Mouse (Mus musculus) heart, postnatal 36 days (tissue): ENCODE data around the gene Fig4. TPM values are rescaled to one million over a fixed set of nuclear protein-coding genes. Genes with fewer than 3 reads are reported as not detected.

ENCODE experiments used
- DNase-seq, 2 experiments: peaks; one replicate each; pipeline ENCODE4 v3.0.0; 2021 to 2022
- intact Hi-C: fragments of 180-260 bp; cut with DNase I; formaldehyde crosslinking; loops from one replicate; pipeline ENCODE4 v1.15.1; 2025
- total RNA-seq, 2 experiments: library from RNA; stranded (reverse); gene quantifications; 2 replicates each; pipeline ENCODE4 v1.2.3; 2021

Fig4 gene
- total RNA-seq, 2 experiments from 2014 or later, result 26.4 to 27.0 TPM

GRCm38 (mm10) chr10:41227626-41228025 is 75.4 kb downstream of the Fig4 start:
- intact Hi-C loops, result no loop called here
- no peak for DNase-seq

DNA sequence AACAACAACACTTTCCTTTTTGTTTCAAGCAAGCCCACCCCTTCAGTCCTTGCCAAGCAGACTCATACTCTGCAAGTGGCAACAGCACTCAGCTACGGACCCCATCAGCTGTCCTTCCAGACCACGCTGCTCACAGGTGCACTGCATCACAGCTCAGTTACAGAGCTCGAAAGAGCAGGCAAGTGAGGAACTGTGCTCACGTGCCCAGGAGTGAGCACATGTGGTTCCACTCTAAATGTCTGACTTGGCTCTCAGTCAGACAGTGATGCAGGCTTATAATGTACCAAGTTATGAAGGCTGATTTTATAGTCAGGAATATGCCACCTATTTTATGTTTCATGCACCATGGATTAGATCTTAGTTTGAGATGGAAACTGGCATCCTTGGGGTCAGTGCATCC is 79.6 kb downstream of the Fig4 start:
- no peak for DNase-seq
- intact Hi-C loops, result no loop called here

DNA sequence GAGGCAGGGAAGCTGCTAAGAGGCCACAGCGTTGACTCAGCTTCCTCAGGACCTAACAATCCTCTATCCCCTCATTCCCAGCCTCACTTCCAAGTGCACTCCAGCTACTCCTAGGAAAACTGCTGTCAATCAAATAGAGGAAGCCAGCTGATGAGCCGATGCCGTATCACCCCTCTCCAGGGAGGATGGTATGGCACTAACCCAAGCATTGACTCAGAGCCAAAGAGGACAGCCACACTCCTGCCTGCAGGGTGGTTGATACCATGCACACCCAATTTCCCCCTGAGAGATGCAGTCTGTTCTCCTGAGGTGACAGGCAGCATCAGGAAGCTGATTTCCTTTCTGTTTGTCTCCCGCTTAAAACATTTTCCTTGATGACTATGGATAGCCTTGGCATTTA is 81.9 kb downstream of the Fig4 start:
- no peak for DNase-seq
- intact Hi-C loops, result no loop called here

GRCm38 (mm10) chr10:41218897-41219296 is 84.2 kb downstream of the Fig4 start:
- intact Hi-C loops, result no loop called here
- no peak for DNase-seq

DNA sequence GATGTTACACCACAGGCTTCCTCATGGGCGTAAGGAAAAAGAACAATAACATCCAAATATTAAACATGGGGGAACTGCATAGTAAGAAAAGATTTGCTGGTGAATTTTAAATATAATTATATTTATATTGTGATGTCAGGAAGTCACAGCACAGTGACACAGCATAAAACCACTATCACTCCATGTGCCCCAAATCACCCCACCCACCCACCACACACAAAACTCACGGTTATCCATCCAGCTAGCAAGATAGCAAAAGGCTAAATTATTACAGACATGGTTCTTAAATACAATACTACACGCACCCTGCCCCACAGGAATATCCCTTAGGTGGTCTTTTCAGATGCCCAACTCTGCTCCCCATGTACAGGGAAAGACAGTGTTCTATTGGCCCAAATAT is 89.0 kb downstream of the Fig4 start:
- intact Hi-C loops, result no loop called here
- DNase-seq, result no peak

GRCm38 (mm10) chr10:41209538-41209937 is 93.5 kb downstream of the Fig4 start:
- intact Hi-C loops, result no loop called here
- DNase-seq, result no peak

GRCm38 (mm10) chr10:41208860-41209377 is 94.1 kb downstream of the Fig4 start:
- intact Hi-C loops, result no loop called here
- no peak for DNase-seq

- no peak for DNase-seq
- intact Hi-C loops, result no loop called here
Observed at GRCm38 (mm10) chr10:41205647-41206046, 97.4 kb downstream of the Fig4 start.

- DNase-seq, result no peak
- intact Hi-C loops, result no loop called here
Observed at GRCm38 (mm10) chr10:41204637-41205315, 98.3 kb downstream of the Fig4 start.

- no peak for DNase-seq
- intact Hi-C loops, result no loop called here
Observed at GRCm38 (mm10) chr10:41204191-41204590, 98.9 kb downstream of the Fig4 start.

- intact Hi-C loops, result no loop called here
- DNase-seq, result no peak
Observed at GRCm38 (mm10) chr10:41198719-41199118, 104.3 kb downstream of the Fig4 start.

DNA sequence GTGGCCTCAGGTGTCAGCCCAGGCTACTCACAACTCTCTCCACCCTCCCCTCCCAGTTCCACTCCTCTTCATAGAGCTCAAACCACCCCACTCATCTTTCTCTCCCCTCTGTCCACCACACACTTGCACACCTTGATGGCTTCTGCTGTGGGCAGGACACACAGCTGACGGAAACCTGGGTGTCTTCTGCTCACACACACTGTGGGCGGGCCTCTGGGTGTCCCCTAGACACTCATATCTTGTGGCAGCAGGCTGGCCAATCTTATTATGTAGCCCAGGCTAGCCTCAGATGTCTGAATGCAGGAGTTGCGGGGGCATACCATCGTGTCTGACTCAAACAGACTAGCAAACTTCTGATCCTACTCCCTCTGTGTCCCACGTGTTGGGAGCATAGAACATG is 105.3 kb downstream of the Fig4 start:
- intact Hi-C loops, result no loop called here
- DNase-seq, result no peak

- intact Hi-C loops, result no loop called here
Observed at GRCm38 (mm10) chr10:41196295-41196694, 106.8 kb downstream of the Fig4 start.

GRCm38 (mm10) chr10:41189392-41189791 is 113.7 kb downstream of the Fig4 start:
- no peak for DNase-seq
- intact Hi-C loops, result no loop called here

More at GRCm38 (mm10) chr10:41196295-41196694, 106.8 kb downstream of the Fig4 start:
- no peak for DNase-seq

DNA sequence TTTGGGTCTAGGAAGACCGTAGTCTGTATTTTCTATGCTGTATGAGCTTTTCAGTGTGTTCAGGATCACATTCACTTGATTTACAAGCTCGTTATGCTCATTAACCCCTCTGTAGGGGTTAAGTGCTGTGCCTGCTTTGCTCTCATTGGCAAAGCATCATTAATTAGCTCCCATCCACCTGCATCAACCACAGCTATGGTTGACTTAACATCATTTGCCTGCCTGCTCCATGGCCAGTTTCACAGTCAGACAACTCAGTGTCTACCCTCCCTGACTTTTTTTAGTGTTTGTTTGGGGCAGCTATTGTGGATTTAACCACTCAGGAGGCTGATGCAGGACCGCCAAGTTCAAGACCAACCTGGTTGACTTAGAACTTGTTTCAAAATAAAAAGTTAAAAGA is 119.1 kb downstream of the Fig4 start:
- intact Hi-C loops, result no loop called here
- no peak for DNase-seq

GRCm38 (mm10) chr10:41182644-41183043 is 120.4 kb downstream of the Fig4 start:
- intact Hi-C loops, result no loop called here
- no peak for DNase-seq

DNA sequence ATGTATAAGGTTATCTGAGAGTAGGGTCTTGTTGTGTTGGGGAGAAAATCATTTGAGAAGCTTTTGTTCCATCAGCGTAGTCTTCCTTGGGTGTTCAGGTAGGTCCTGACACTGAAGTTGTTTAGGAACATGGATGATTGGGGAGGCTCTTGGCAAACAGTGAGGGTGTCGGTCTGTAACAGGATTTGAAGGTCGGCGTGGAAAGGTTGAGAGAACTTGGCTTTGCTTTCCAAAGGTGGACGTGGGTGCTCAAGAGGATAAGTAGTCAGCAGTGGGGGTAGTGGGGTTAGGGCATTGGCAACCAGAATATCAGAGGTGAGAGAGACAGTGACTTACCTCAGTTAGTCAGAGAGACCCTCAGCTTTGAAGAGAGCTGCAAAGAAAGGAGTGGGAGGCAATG is 136.9 kb downstream of the Fig4 start:
- no peak for DNase-seq

DNA sequence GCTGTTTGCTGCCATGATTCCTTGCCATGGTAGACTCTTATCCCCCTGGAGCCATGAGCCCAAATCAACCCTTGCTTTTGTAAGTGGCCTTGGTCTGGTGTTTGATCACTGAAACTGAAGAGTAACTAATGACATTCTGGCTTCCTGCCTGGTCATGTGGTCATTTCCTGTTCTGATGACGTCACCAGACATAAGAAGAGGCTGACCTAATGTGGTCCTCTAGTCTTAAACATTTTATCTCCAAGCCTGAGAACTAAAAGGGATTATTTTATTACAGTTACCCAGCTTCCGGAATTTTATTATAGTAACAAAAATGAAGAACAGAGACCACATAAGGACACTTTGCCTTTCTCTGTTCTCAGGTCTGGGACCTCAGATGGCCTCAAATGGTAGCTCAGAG is 140.0 kb downstream of the Fig4 start:
- intact Hi-C loops, result no loop called here
- DNase-seq, result no peak

More for the DNA sequence above, 136.9 kb downstream of the Fig4 start:
- intact Hi-C loops, result no loop called here

- no peak for DNase-seq
Observed at GRCm38 (mm10) chr10:41157296-41157695, 145.8 kb downstream of the Fig4 start.

GRCm38 (mm10) chr10:41156693-41157092 is 146.4 kb downstream of the Fig4 start:
- intact Hi-C loops, result no loop called here
- no peak for DNase-seq

More at GRCm38 (mm10) chr10:41157296-41157695, 145.8 kb downstream of the Fig4 start:
- intact Hi-C loops, result no loop called here

- DNase-seq, result no peak
- intact Hi-C loops, result no loop called here
Observed at GRCm38 (mm10) chr10:41153229-41153750, 149.8 kb downstream of the Fig4 start.

- intact Hi-C loops, result no loop called here
- DNase-seq, result no peak
Observed at GRCm38 (mm10) chr10:41151901-41152300, 151.2 kb downstream of the Fig4 start.
